Mouse (Mus musculus): ENCODE measurements at regions not wholly inside any gene's neighbourhood (a gene's known extent, or its start where the extent isn't known, plus 50 kb on each side); places are given as distances from the start of the nearest gene placed in this dataset.

- Histone ChIP-seq H3K4me3 (no peak overlapping the region), H3K4me1 (replicated peaks) (no peaks in the 10 kb centered on the region; the same call in 1 of the 2 replicates), H3K27me3 (no peaks in the 10 kb centered on the region), H3K27ac (replicated peaks) (no peak overlapping the region), H3K9ac (no peak overlapping the region), H3K4me2 (no peak overlapping the region), H3K9me3 (no peaks in the 10 kb centered on the region), H3K36me3 (no peaks in the 10 kb centered on the region)
- ATAC-seq (ENCODE audit: low FRiP score, low read depth): no peak
- WGBS: 94% methylated on average over 6 of the region's 6 CpGs
These were observed 143.8 kb upstream of the Mycn start for GRCm38 (mm10) chr12:13085484-13085883.

GRCm38 (mm10) chr12:13083337-13084054, 141.8 kb upstream of the Mycn start:
- H3K27ac ChIP-seq (replicated peaks): no peak overlapping the region
- H3K9ac ChIP-seq: no peak overlapping the region
- no peaks in the 10 kb centered on the region; the same call in 1 of the 2 replicates for H3K4me1 ChIP-seq (replicated peaks)
- H3K27me3 ChIP-seq: no peaks in the 10 kb centered on the region
- WGBS: 33% methylated on average over 8 of the region's 8 CpGs
- H3K36me3 ChIP-seq: no peaks in the 10 kb centered on the region
- no peak overlapping the region for H3K4me2 ChIP-seq
- H3K9me3 ChIP-seq: no peaks in the 10 kb centered on the region
- ATAC-seq (ENCODE audit: low FRiP score, low read depth): peak; percentile 71
- H3K4me3 ChIP-seq: no peak overlapping the region

GRCm38 (mm10) chr12:13080791-13081190, 139.1 kb upstream of the Mycn start:
- no peak for ATAC-seq (ENCODE audit: low FRiP score, low read depth)
- Histone ChIP-seq H3K4me3 (no peak overlapping the region), H3K4me1 (replicated peaks) (no peaks in the 10 kb centered on the region; the same call in 1 of the 2 replicates), H3K36me3 (no peaks in the 10 kb centered on the region), H3K9me3 (no peaks in the 10 kb centered on the region), H3K9ac (no peak overlapping the region), H3K27ac (replicated peaks) (no peak overlapping the region), H3K27me3 (no peaks in the 10 kb centered on the region), H3K4me2 (no peak overlapping the region)
- 90% methylated on average over 5 of the region's 5 CpGs for WGBS

- no peaks in the 10 kb centered on the region; the same call in 1 of the 2 replicates for H3K4me1 ChIP-seq (replicated peaks)
- WGBS: 96% methylated on average over 3 of the region's 3 CpGs
- no peaks in the 10 kb centered on the region for H3K9me3 ChIP-seq
- H3K36me3 ChIP-seq: no peaks in the 10 kb centered on the region
- no peaks in the 10 kb centered on the region for H3K27me3 ChIP-seq
- no peak overlapping the region for H3K4me2 ChIP-seq
- H3K9ac ChIP-seq: no peak overlapping the region
- ATAC-seq (ENCODE audit: low FRiP score, low read depth): no peak
- H3K4me3 ChIP-seq: no peak overlapping the region
- H3K27ac ChIP-seq (replicated peaks): no peak overlapping the region
These were observed 138.1 kb upstream of the Mycn start for GRCm38 (mm10) chr12:13079832-13080231.

GRCm38 (mm10) chr12:13077689-13078088, 136.0 kb upstream of the Mycn start:
- no peak overlapping the region for H3K4me3 ChIP-seq
- 65% methylated on average over 4 of the region's 4 CpGs for WGBS
- H3K36me3 ChIP-seq: no peaks in the 10 kb centered on the region
- no peaks in the 10 kb centered on the region for H3K4me1 ChIP-seq (replicated peaks)
- no peaks in the 10 kb centered on the region for H3K9me3 ChIP-seq
- ATAC-seq (ENCODE audit: low FRiP score, low read depth): no peak
- H3K4me2 ChIP-seq: no peak overlapping the region
- H3K27me3 ChIP-seq: no peaks in the 10 kb centered on the region
- no peak overlapping the region for H3K27ac ChIP-seq (replicated peaks)
- H3K9ac ChIP-seq: no peak overlapping the region

- WGBS: 75% methylated on average over 3 of the region's 3 CpGs
- H3K9me3 ChIP-seq: no peaks in the 10 kb centered on the region
These were observed 135.1 kb upstream of the Mycn start for GRCm38 (mm10) chr12:13076699-13077287.

GRCm38 (mm10) chr12:13073126-13073886, 131.6 kb upstream of the Mycn start:
- Histone ChIP-seq H3K27ac (replicated peaks) (no peak overlapping the region), H3K4me3 (no peak overlapping the region), H3K4me2 (no peak overlapping the region), H3K4me1 (replicated peaks) (no peaks in the 10 kb centered on the region), H3K9me3 (no peaks in the 10 kb centered on the region), H3K36me3 (no peaks in the 10 kb centered on the region), H3K27me3 (no peaks in the 10 kb centered on the region), H3K9ac (no peak overlapping the region)
- 64% methylated on average over 4 of the region's 4 CpGs for WGBS
- ATAC-seq (ENCODE audit: low FRiP score, low read depth): no peak

More at GRCm38 (mm10) chr12:13076699-13077287, 135.1 kb upstream of the Mycn start:
- Histone ChIP-seq H3K36me3 (no peaks in the 10 kb centered on the region), H3K4me3 (no peak overlapping the region), H3K27me3 (no peaks in the 10 kb centered on the region), H3K27ac (replicated peaks) (no peak overlapping the region), H3K4me1 (replicated peaks) (no peaks in the 10 kb centered on the region), H3K4me2 (no peak overlapping the region), H3K9ac (no peak overlapping the region)
- ATAC-seq (ENCODE audit: low FRiP score, low read depth): peak; percentile 42; the same call in 1 of the 2 replicates

- Histone ChIP-seq H3K27me3 (no peaks in the 10 kb centered on the region), H3K4me2 (no peak overlapping the region), H3K4me3 (no peak overlapping the region), H3K9me3 (no peaks in the 10 kb centered on the region), H3K9ac (no peak overlapping the region), H3K27ac (replicated peaks) (no peak overlapping the region), H3K36me3 (no peaks in the 10 kb centered on the region), H3K4me1 (replicated peaks) (no peaks in the 10 kb centered on the region)
- ATAC-seq (ENCODE audit: low FRiP score, low read depth): no peak
- 67% methylated on average over 5 of the region's 5 CpGs for WGBS
These were observed 125.6 kb upstream of the Mycn start for GRCm38 (mm10) chr12:13067295-13067694.

- Histone ChIP-seq H3K4me2 (no peak overlapping the region), H3K4me1 (replicated peaks) (no peaks in the 10 kb centered on the region), H3K4me3 (no peak overlapping the region), H3K36me3 (no peaks in the 10 kb centered on the region), H3K9ac (no peak overlapping the region), H3K27ac (replicated peaks) (no peak overlapping the region), H3K27me3 (no peaks in the 10 kb centered on the region), H3K9me3 (no peaks in the 10 kb centered on the region)
- no peak for ATAC-seq (ENCODE audit: low FRiP score, low read depth)
- WGBS: 65% methylated on average over 6 of the region's 6 CpGs
These were observed 125.0 kb upstream of the Mycn start for GRCm38 (mm10) chr12:13066604-13067181.

GRCm38 (mm10) chr12:13059473-13059872, 117.8 kb upstream of the Mycn start:
- Histone ChIP-seq H3K4me3 (no peak overlapping the region), H3K4me1 (replicated peaks) (no peaks in the 10 kb centered on the region), H3K36me3 (no peaks in the 10 kb centered on the region), H3K4me2 (no peak overlapping the region), H3K27ac (replicated peaks) (no peak overlapping the region), H3K27me3 (no peaks in the 10 kb centered on the region), H3K9me3 (no peaks in the 10 kb centered on the region), H3K9ac (no peak overlapping the region)
- no peak for ATAC-seq (ENCODE audit: low FRiP score, low read depth)
- WGBS: 76% methylated on average over 2 of the region's 3 CpGs

- H3K36me3 ChIP-seq: no peaks in the 10 kb centered on the region
- H3K4me3 ChIP-seq: no peak overlapping the region
- 31% methylated on average over 7 of the region's 7 CpGs for WGBS
- H3K4me1 ChIP-seq (replicated peaks): peaks cover 10% of the 10 kb centered on the region
- no peaks in the 10 kb centered on the region for H3K27me3 ChIP-seq
- H3K9ac ChIP-seq: no peak overlapping the region
- no peak overlapping the region for H3K4me2 ChIP-seq
- no peak overlapping the region for H3K27ac ChIP-seq (replicated peaks)
- no peaks in the 10 kb centered on the region for H3K9me3 ChIP-seq
- ATAC-seq (ENCODE audit: low FRiP score, low read depth): no peak
These were observed 114.5 kb upstream of the Mycn start for GRCm38 (mm10) chr12:13056246-13056645.

GRCm38 (mm10) chr12:13054611-13055010, 112.9 kb upstream of the Mycn start:
- no peaks in the 10 kb centered on the region for H3K36me3 ChIP-seq
- no peaks in the 10 kb centered on the region for H3K9me3 ChIP-seq
- ATAC-seq (ENCODE audit: low FRiP score, low read depth): 0 out of 2 replicates have a peak, but pooled peaks have one; percentile 28
- peaks cover 12% of the 10 kb centered on the region for H3K4me1 ChIP-seq (replicated peaks)
- no peak overlapping the region for H3K4me2 ChIP-seq
- WGBS: 67% methylated on average over 3 of the region's 3 CpGs
- no peak overlapping the region for H3K9ac ChIP-seq
- H3K27ac ChIP-seq (replicated peaks): no peak overlapping the region
- H3K27me3 ChIP-seq: no peaks in the 10 kb centered on the region
- no peak overlapping the region for H3K4me3 ChIP-seq
